Mouse (Mus musculus) G1E (cell line): ENCODE measurements around the gene Zfp423.

Source experiments
- CTCF ChIP-seq: IDR thresholded peaks from 2 replicates; pipeline ENCODE4 v1.5.1; 2012; ENCODE audit warnings: low read depth, low read length, inconsistent platforms, mixed read lengths
- POLR2AphosphoS5 ChIP-seq: IDR thresholded peaks from 2 replicates; pipeline ENCODE4 v1.6.1; 2012; ENCODE audit warnings: low read depth, low read length, inconsistent platforms; ENCODE audit not compliant: insufficient replicate concordance

GRCm38 (mm10) chr8:87943651-87944091 lies 15.7 kb downstream of the Zfp423 start:
- no peak for TF ChIP-seq CTCF
- TF ChIP-seq POLR2AphosphoS5, result no peak
